Mouse (Mus musculus) liver, embryonic 15.5 days (tissue): ENCODE measurements around the gene Hivep3. TPM values are rescaled to one million over a fixed set of nuclear protein-coding genes. Genes with fewer than 3 reads are reported as not detected.

Experiments
- ATAC-seq: fragments of 200-750 bp; cut with Nextera tagmentation; 2 replicates; pipeline ENCODE4 v1.8.0; 2017; ENCODE audit warnings: moderate number of reproducible peaks, mild to moderate bottlenecking, moderate library complexity; ENCODE audit not compliant: insufficient read depth
- H3K27ac ChIP-seq: fragments of 300-500 bp; sonication (generic); replicated peaks from 2 replicates; pipeline ENCODE4 v1.5.1; 2015; ENCODE audit warnings: mild to moderate bottlenecking, inconsistent platforms
- H3K27me3 ChIP-seq: fragments of 300-500 bp; sonication (generic); 2 replicates; pipeline ENCODE4 v1.6.1; 2015; ENCODE audit warnings: mild to moderate bottlenecking, inconsistent platforms
- H3K36me3 ChIP-seq: fragments of 300-500 bp; sonication (generic); replicated peaks from 2 replicates; pipeline ENCODE4 v1.6.1; 2015; ENCODE audit warnings: moderate library complexity, mild to moderate bottlenecking, inconsistent platforms
- H3K4me1 ChIP-seq: fragments of 300-500 bp; sonication (generic); replicated peaks from 2 replicates; pipeline ENCODE4 v1.6.1; 2015; ENCODE audit warnings: inconsistent platforms
- H3K4me2 ChIP-seq: fragments of 300-500 bp; sonication (generic); 2 replicates; pipeline ENCODE4 v1.6.1; 2015; ENCODE audit warnings: moderate library complexity, mild to moderate bottlenecking, inconsistent platforms
- H3K4me3 ChIP-seq: fragments of 300-500 bp; sonication (generic); replicated peaks from 2 replicates; pipeline ENCODE4 v1.5.1; 2015; ENCODE audit warnings: mild to moderate bottlenecking, inconsistent platforms
- H3K9ac ChIP-seq: fragments of 300-500 bp; sonication (generic); 2 replicates; pipeline ENCODE4 v1.6.1; 2015; ENCODE audit warnings: moderate library complexity, mild to moderate bottlenecking, inconsistent platforms
- H3K9me3 ChIP-seq: fragments of 300-500 bp; sonication (generic); replicated peaks from 2 replicates; pipeline ENCODE4 v1.6.1; 2016; ENCODE audit warnings: inconsistent platforms
- WGBS: fragments of 180-500 bp; shearing (Covaris S2); methylation state at CpG from one replicate; pipeline ENCODE4 v1.1.7; 2015; ENCODE audit warnings: mixed read lengths; ENCODE audit not compliant: insufficient replicate concordance; 5-methylcytosine and 5-hydroxymethylcytosine counted together
- polyA plus RNA-seq: library from polyadenylated mRNA; unstranded; fragments of >200 nt; fragmentation: Nextera tagmentation; extraction: Ambion mirVana; gene quantifications from 2 replicates; pipeline ENCODE4 v1.2.1, GENCODE M21; 2015

The Hivep3 gene
- polyA plus RNA-seq, 1 experiment from 2014 or later, result 1.9 TPM

DNA sequence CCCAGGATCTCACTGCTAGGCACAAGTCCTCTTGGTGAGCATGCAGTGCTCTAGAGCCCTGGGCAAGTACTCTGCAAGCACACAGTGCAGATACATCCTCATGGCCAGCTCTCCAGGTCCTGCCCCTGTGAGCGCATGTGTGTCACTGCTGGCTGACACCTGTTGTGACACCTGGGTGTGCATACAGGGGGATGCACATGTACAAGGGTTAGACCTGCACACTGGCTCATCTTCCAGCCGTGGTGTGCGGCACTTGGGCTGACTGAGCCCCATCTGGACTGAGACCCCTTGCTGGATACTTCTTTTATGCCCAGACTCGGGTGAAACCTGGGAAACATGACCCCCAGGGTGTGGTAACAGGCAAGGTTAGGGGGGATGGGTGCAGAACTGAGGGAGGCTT, 314.7 kb downstream of the Hivep3 start:
- Histone ChIP-seq H3K4me1 (no peaks in the 10 kb centered on the region), H3K36me3 (no peaks in the 10 kb centered on the region), H3K27me3 (no peaks in the 10 kb centered on the region), H3K9ac (no peak overlapping the region), H3K4me2 (no peak overlapping the region), H3K9me3 (no peaks in the 10 kb centered on the region), H3K27ac (no peak overlapping the region), H3K4me3 (no peak overlapping the region)
- ATAC-seq, result no peak
- WGBS, result 60% methylated on average over 4 of the region's 4 CpGs

DNA sequence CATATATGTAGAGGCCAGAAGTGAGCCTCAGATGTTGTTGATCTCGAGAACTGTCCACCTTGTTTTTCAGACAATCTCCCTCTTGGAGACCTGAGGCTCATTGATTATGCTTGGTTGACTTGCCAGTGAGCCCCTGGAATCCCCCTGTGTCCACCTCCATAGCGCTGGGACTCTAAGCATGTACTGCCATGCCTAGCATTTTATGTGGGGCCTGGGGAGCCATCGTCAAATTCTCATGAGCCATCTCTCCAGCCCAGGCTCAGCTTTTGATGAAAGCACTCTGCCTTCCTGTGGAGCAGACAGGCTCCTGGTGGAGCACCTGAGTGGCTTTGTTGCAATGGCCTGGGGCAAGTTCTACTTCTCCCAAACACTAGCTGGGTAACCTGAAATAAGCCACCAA, 316.3 kb downstream of the Hivep3 start:
- Histone ChIP-seq H3K36me3 (no peaks in the 10 kb centered on the region), H3K9ac (no peak overlapping the region), H3K4me1 (0 out of 2 replicates have a peak, but pooled peaks cover 4% of the 10 kb centered on the region), H3K27me3 (no peaks in the 10 kb centered on the region), H3K9me3 (no peaks in the 10 kb centered on the region), H3K4me2 (no peak overlapping the region), H3K27ac (no peak overlapping the region), H3K4me3 (no peak overlapping the region)
- 59% methylated on average over 3 of the region's 3 CpGs for WGBS
- ATAC-seq, result no peak

GRCm38 (mm10) chr4:120052481-120052880, 318.9 kb downstream of the Hivep3 start:
- H3K9ac ChIP-seq, result no peak overlapping the region
- H3K9me3 ChIP-seq, result no peaks in the 10 kb centered on the region
- H3K27me3 ChIP-seq, result no peaks in the 10 kb centered on the region
- no peak for ATAC-seq
- H3K4me3 ChIP-seq, result no peak overlapping the region
- H3K4me2 ChIP-seq, result no peak overlapping the region
- H3K36me3 ChIP-seq, result no peaks in the 10 kb centered on the region
- H3K4me1 ChIP-seq, result 0 out of 2 replicates have a peak, but pooled peaks cover 4% of the 10 kb centered on the region
- no peak overlapping the region for H3K27ac ChIP-seq

GRCm38 (mm10) chr4:120053026-120054005, 319.7 kb downstream of the Hivep3 start:
- H3K4me3 ChIP-seq, result no peak overlapping the region
- no peak; the same call in 1 of the 2 replicates for ATAC-seq
- H3K36me3 ChIP-seq, result no peaks in the 10 kb centered on the region
- H3K4me1 ChIP-seq, result 0 out of 2 replicates have a peak, but pooled peaks cover 4% of the 10 kb centered on the region
- H3K4me2 ChIP-seq, result no peak overlapping the region
- 50% methylated on average over 11 of the region's 11 CpGs for WGBS
- H3K9ac ChIP-seq, result no peak overlapping the region
- no peaks in the 10 kb centered on the region for H3K27me3 ChIP-seq
- no peak overlapping the region for H3K27ac ChIP-seq
- H3K9me3 ChIP-seq, result no peaks in the 10 kb centered on the region

GRCm38 (mm10) chr4:120054145-120054544, 320.6 kb downstream of the Hivep3 start:
- Histone ChIP-seq H3K4me3 (no peak overlapping the region), H3K9ac (no peak overlapping the region), H3K4me1 (0 out of 2 replicates have a peak, but pooled peaks cover 4% of the 10 kb centered on the region), H3K36me3 (no peaks in the 10 kb centered on the region), H3K27ac (no peak overlapping the region), H3K9me3 (no peaks in the 10 kb centered on the region), H3K27me3 (no peaks in the 10 kb centered on the region), H3K4me2 (no peak overlapping the region)
- no peak for ATAC-seq
- WGBS, result 39% methylated on average over 9 of the region's 9 CpGs

DNA sequence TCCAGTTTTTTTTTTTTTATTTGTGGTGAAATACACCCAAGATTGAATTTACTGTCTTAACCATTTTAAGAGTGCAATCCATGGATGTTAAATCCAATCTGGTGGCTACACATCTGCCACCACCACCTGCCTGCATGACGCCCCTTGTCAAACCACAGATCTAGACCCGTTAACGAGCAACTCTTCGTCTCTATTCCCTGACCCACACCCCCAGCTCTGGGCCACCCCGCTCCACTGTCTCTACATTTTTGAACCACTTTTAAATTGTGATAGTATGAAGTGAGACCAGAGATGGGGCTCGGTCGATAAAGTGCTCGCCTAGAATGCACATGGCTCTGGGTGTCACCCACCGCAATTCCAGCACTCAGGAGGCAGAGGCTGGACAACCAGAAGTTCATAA, 322.9 kb downstream of the Hivep3 start:
- no peak overlapping the region for H3K4me2 ChIP-seq
- H3K9ac ChIP-seq, result no peak overlapping the region
- WGBS, result 54% methylated on average over 9 of the region's 9 CpGs
- H3K4me3 ChIP-seq, result no peak overlapping the region
- no peaks in the 10 kb centered on the region for H3K27me3 ChIP-seq
- H3K27ac ChIP-seq, result no peak overlapping the region
- H3K9me3 ChIP-seq, result no peaks in the 10 kb centered on the region
- no peaks in the 10 kb centered on the region for H3K36me3 ChIP-seq
- no peak for ATAC-seq
- H3K4me1 ChIP-seq, result 0 out of 2 replicates have a peak, but pooled peaks cover 4% of the 10 kb centered on the region

- Histone ChIP-seq H3K4me1 (0 out of 2 replicates have a peak, but pooled peaks cover 4% of the 10 kb centered on the region), H3K4me2 (no peak overlapping the region), H3K27me3 (no peaks in the 10 kb centered on the region), H3K9ac (no peak overlapping the region), H3K36me3 (no peaks in the 10 kb centered on the region), H3K27ac (no peak overlapping the region), H3K4me3 (no peak overlapping the region), H3K9me3 (no peaks in the 10 kb centered on the region)
- ATAC-seq, result no peak
- 63% methylated on average over 8 of the region's 8 CpGs for WGBS
These were observed 323.9 kb downstream of the Hivep3 start for GRCm38 (mm10) chr4:120057529-120057928.

GRCm38 (mm10) chr4:120058157-120058556, 324.6 kb downstream of the Hivep3 start:
- H3K4me2 ChIP-seq, result no peak overlapping the region
- no peaks in the 10 kb centered on the region for H3K9me3 ChIP-seq
- no peaks in the 10 kb centered on the region for H3K27me3 ChIP-seq
- ATAC-seq, result no peak
- H3K36me3 ChIP-seq, result no peaks in the 10 kb centered on the region
- WGBS, result 54% methylated on average over 3 of the region's 3 CpGs
- H3K27ac ChIP-seq, result no peak overlapping the region
- H3K4me1 ChIP-seq, result 0 out of 2 replicates have a peak, but pooled peaks cover 4% of the 10 kb centered on the region
- H3K9ac ChIP-seq, result no peak overlapping the region
- no peak overlapping the region for H3K4me3 ChIP-seq

GRCm38 (mm10) chr4:120058794-120059193, 325.2 kb downstream of the Hivep3 start:
- WGBS, result 54% methylated on average over 10 of the region's 10 CpGs
- Histone ChIP-seq H3K4me1 (0 out of 2 replicates have a peak, but pooled peaks cover 4% of the 10 kb centered on the region), H3K36me3 (no peaks in the 10 kb centered on the region), H3K27ac (no peak overlapping the region), H3K27me3 (no peaks in the 10 kb centered on the region), H3K9me3 (no peaks in the 10 kb centered on the region), H3K4me3 (no peak overlapping the region), H3K9ac (no peak overlapping the region), H3K4me2 (no peak overlapping the region)
- no peak for ATAC-seq

GRCm38 (mm10) chr4:120061727-120062126, 328.1 kb downstream of the Hivep3 start:
- Histone ChIP-seq H3K27me3 (no peaks in the 10 kb centered on the region), H3K27ac (no peak overlapping the region), H3K9me3 (no peaks in the 10 kb centered on the region), H3K4me1 (no peaks in the 10 kb centered on the region), H3K36me3 (no peaks in the 10 kb centered on the region), H3K9ac (no peak overlapping the region), H3K4me2 (no peak overlapping the region), H3K4me3 (no peak overlapping the region)
- no peak for ATAC-seq
- WGBS, result 61% methylated on average over 6 of the region's 6 CpGs

DNA sequence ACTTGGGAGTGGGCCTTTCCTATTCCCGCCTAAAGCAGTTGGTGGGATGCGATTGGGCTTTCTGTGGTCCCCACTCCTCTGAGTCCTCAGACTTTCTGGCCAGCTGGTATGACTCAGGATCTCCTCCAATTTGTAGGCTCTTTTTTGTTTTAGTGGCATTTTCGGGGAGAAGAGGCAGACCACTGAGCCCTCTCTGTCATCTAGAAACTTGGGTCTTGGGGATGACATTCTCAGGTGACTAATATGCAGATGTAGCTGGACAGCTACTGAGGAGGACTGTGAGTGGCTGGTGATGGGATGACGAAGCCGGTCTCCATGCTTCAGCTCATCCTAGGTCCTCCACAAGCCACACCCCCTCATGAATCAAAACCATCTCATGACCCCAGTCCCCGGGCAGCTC, 328.6 kb downstream of the Hivep3 start:
- Histone ChIP-seq H3K4me2 (no peak overlapping the region), H3K27me3 (no peaks in the 10 kb centered on the region), H3K9ac (no peak overlapping the region), H3K36me3 (no peaks in the 10 kb centered on the region), H3K27ac (no peak overlapping the region), H3K9me3 (no peaks in the 10 kb centered on the region), H3K4me3 (no peak overlapping the region), H3K4me1 (no peaks in the 10 kb centered on the region)
- 57% methylated on average over 6 of the region's 6 CpGs for WGBS
- ATAC-seq, result no peak
